Mouse (Mus musculus): ENCODE measurements around the gene Tmem87b. TPM values are rescaled to one million over a fixed set of nuclear protein-coding genes. Genes with fewer than 3 reads are reported as not detected.
A peak's percentile ranks its signal among the peaks of the same experiment; 100 is the strongest.

Tmem87b gene
- 29.5 and 31.4 TPM in 2 replicates for polyA plus RNA-seq (2015; fragmentation: Nextera tagmentation; extraction: Ambion mirVana)

- H3K27ac ChIP-seq = peak within 1 kb of the TSS; percentile 95
- peak within 1 kb of the TSS; percentile 73 for H3K4me2 ChIP-seq
- no peaks in the 10 kb centered on the region for H3K36me3 ChIP-seq
- peaks cover 15% of the 10 kb centered on the region for H3K4me1 ChIP-seq
- H3K9ac ChIP-seq = peak within 1 kb of the TSS; percentile 58
- ATAC-seq (ENCODE audit: borderline replicate concordance, extremely low read depth, low FRiP score, low TSS enrichment) = peak; percentile 91
- no peaks in the 10 kb centered on the region for H3K27me3 ChIP-seq
- H3K9me3 ChIP-seq = no peaks in the 10 kb centered on the region
- H3K4me3 ChIP-seq = peak within 1 kb of the TSS; percentile 72
- under 1% methylated on average over 58 of the region's 59 CpGs for WGBS
Measured at GRCm38 (mm10) chr2:128817786-128818681, at the start of gene Tmem87b. Gene Tmem87b (plus strand): TSS chr2:128818118.

DNA sequence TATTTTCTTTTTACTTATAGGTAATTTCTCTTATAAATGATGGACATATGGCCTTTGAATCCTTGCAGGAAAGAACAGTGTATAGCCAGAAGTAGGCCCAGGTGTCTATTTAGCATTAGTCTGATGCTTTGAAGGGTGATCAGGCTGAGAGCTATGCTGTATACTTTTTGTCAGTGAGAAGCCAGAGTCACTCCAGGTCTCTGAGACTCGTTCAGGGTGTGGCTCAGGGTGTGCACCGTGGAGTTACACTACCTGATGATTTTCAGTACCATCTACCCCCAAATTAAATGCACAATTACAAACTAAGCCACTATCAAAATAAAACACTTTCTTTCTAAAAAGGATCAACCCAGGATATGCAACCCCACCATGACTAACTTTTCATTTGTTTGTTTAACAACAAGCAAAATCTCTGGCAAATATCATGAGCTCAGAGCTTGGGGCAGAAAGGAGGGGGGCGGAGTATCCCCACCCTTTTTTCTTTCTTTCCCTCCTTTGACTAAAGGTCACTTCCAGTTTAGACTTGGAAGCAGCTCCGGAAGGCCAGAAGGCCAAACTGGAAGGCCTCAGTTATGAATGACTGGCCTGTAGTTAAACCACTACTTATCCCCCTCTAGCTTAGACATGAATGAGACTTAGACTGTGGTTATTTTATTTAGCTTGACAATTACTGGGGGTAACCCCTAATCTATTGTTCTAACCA, 49.2 kb upstream of the Tmem87b start:
- Histone ChIP-seq H3K9ac (no peak overlapping the region), H3K27me3 (no peaks in the 10 kb centered on the region), H3K4me2 (no peak overlapping the region), H3K4me1 (no peaks in the 10 kb centered on the region), H3K27ac (no peak overlapping the region), H3K36me3 (no peaks in the 10 kb centered on the region), H3K9me3 (no peaks in the 10 kb centered on the region), H3K4me3 (no peak overlapping the region)
- no peak for ATAC-seq (ENCODE audit: borderline replicate concordance, extremely low read depth, low FRiP score, low TSS enrichment)
- 68% methylated on average over 4 of the region's 4 CpGs for WGBS

DNA sequence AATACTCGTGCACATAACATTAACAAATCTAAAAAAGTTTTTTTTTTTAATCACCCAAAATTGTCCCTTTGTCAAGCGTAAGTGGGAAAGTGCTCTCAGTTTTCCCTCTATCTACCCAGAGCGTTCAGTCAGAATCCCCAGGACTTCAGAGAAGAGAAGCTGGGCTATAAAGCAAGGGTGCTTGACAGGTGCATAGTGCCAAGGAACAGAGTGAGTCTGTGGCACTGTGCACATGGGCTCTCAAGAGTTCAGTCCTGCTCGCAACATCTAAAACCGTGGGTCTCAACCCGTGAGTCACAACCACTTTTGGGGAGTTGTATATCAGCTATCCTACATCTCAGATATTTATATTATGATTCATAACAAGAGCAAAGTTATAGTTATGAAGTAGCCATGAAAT, 47.4 kb upstream of the Tmem87b start:
- Histone ChIP-seq H3K9me3 (no peaks in the 10 kb centered on the region), H3K27me3 (no peaks in the 10 kb centered on the region), H3K4me1 (no peaks in the 10 kb centered on the region), H3K9ac (no peak overlapping the region), H3K4me2 (no peak overlapping the region), H3K27ac (no peak overlapping the region), H3K36me3 (no peaks in the 10 kb centered on the region), H3K4me3 (no peak overlapping the region)
- WGBS = 84% methylated on average over 6 of the region's 6 CpGs
- no peak for ATAC-seq (ENCODE audit: borderline replicate concordance, extremely low read depth, low FRiP score, low TSS enrichment)

DNA sequence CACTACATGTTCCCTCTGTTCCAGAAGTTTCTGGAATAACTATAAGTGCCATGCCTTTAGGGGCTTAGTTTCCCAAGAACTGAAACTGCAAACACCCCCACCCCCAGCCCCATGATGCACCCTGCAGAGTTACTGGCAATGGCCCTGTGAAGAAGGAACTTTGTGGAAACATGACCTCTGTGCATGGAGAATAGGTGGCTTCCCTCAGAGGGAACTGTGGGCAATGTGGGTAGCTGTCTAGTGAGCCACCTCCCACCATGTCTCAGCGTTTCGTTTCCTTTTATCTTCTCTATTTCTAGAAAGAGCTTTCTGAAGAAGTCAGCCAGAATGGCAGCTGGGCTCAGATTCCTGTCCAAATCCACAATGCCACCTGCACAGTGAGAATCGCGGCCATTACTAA, 46.9 kb upstream of the Tmem87b start:
- no peaks in the 10 kb centered on the region for H3K4me1 ChIP-seq
- H3K4me3 ChIP-seq = no peak overlapping the region
- H3K4me2 ChIP-seq = no peak overlapping the region
- WGBS = 90% methylated on average over 4 of the region's 4 CpGs
- no peaks in the 10 kb centered on the region for H3K27me3 ChIP-seq
- no peaks in the 10 kb centered on the region for H3K9me3 ChIP-seq
- ATAC-seq (ENCODE audit: borderline replicate concordance, extremely low read depth, low FRiP score, low TSS enrichment) = no peak
- no peak overlapping the region for H3K27ac ChIP-seq
- H3K36me3 ChIP-seq = no peaks in the 10 kb centered on the region
- no peak overlapping the region for H3K9ac ChIP-seq

DNA sequence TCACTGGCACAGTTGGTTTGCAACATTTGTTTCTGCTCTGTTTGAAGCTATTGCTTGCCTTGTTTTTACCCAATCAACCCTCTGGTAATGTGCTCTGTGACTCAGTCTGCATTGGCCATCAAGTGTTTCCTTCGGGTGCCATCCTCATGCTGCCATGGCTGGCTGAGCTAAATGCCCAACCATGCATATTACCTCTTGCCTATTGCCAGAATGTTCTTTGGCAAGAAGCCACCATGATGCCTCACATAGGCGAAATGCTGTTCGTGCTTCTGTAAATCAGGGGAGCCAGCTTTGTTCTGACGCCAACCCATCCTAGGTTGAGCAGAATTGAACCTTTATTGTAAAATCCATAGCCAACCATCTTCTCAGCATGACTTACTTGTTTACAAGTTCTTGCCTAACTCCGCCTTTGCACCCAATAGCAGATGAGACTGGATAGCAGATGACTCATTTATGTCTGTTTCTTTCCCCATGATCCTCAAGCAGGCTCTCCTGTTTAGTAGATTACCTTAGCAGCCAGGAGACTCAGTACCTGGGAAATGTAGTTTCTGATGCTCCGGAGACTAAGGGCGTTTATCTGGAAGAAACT, 46.1 kb upstream of the Tmem87b start:
- no peak for ATAC-seq (ENCODE audit: borderline replicate concordance, extremely low read depth, low FRiP score, low TSS enrichment)
- Histone ChIP-seq H3K4me1 (no peaks in the 10 kb centered on the region), H3K4me2 (no peak overlapping the region), H3K27ac (no peak overlapping the region), H3K9me3 (no peaks in the 10 kb centered on the region), H3K4me3 (no peak overlapping the region), H3K36me3 (no peaks in the 10 kb centered on the region), H3K9ac (no peak overlapping the region), H3K27me3 (no peaks in the 10 kb centered on the region)
- 93% methylated on average over 7 of the region's 7 CpGs for WGBS

DNA sequence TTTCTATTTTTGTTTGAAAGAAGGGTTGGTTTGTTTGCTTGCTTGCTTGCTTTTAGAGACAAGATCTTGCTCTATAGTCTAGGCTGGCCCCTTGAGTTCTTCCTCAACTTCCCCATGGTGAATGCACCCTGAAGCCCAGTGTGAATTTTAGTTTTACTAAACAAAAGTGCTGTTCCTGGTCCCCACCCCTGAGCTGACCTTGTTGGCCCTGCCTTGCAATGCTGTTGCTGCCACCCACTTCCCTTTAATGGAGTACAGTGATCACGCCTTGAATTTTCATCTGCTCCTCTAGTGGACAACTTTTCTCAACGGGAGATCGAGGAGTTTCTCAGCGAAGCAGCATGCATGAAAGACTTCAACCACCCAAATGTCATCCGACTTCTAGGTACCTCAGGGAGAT, 35.7 kb upstream of the Tmem87b start:
- H3K4me2 ChIP-seq = no peak overlapping the region
- 90% methylated on average over 5 of the region's 5 CpGs for WGBS
- H3K4me3 ChIP-seq = no peak overlapping the region
- no peaks in the 10 kb centered on the region for H3K27me3 ChIP-seq
- H3K9me3 ChIP-seq = no peaks in the 10 kb centered on the region
- no peak overlapping the region for H3K27ac ChIP-seq
- no peak overlapping the region for H3K9ac ChIP-seq
- no peaks in the 10 kb centered on the region for H3K4me1 ChIP-seq
- H3K36me3 ChIP-seq = 0 out of 2 replicates have a peak, but pooled peaks cover 3% of the 10 kb centered on the region
- no peak for ATAC-seq (ENCODE audit: borderline replicate concordance, extremely low read depth, low FRiP score, low TSS enrichment)

DNA sequence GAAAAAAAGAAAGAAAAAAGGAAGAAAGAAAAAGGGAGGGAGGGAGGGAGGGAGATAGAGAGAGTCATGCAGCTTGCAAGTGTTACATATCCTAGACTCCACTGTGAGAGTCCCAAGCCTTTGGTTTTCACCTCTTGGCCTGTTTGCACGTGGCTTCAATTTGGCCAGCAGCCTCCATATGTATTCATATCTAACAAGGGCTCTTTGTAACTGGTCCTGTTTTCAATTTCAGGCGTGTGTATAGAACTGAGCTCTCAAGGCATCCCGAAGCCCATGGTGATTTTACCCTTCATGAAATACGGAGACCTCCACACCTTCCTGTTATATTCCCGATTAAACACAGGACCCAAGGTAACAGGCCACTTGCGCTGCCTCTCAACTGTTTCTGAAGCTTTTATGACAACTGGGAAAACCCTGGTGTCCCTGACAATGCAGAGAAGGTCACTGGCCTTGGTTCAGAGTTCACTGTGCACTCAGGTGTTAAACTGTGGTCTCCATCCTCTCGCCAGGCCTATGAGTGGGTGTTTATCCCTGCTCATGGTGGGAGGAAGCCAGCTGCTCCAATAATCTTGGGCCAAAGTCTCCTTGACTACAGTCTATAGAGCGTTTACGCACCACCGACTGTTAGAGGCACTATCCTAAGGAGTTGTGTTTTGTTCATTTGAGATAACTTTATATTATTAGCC, 34.1 kb upstream of the Tmem87b start:
- no peak for ATAC-seq (ENCODE audit: borderline replicate concordance, extremely low read depth, low FRiP score, low TSS enrichment)
- H3K4me1 ChIP-seq = no peaks in the 10 kb centered on the region
- no peaks in the 10 kb centered on the region for H3K27me3 ChIP-seq
- H3K36me3 ChIP-seq = 0 out of 2 replicates have a peak, but pooled peaks cover 3% of the 10 kb centered on the region
- no peak overlapping the region for H3K9ac ChIP-seq
- 86% methylated on average over 10 of the region's 10 CpGs for WGBS
- H3K4me2 ChIP-seq = no peak overlapping the region
- no peaks in the 10 kb centered on the region for H3K9me3 ChIP-seq
- no peak overlapping the region for H3K4me3 ChIP-seq
- no peak overlapping the region for H3K27ac ChIP-seq

DNA sequence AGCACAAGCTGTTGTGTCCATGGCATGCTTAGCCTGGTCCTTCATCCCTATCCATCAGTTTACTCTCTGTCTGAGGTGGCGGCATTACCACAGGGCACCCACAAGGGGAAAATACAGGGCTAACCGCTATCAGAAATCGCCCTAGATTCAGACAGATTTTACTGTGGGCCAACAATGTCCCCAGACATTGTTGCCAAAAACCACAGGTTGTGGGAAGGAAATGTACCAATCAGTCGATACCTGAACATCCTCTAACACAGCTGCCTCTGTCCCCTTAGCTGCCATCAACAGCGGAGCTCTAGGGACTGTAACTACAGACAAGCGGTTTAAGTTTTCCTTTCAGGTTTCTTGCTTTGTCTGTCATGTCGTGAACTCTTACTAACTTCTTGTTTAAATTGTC, 33.1 kb upstream of the Tmem87b start:
- WGBS = 90% methylated on average over 7 of the region's 7 CpGs
- ATAC-seq (ENCODE audit: borderline replicate concordance, extremely low read depth, low FRiP score, low TSS enrichment) = no peak

GRCm38 (mm10) chr2:128786341-128786740, 31.6 kb upstream of the Tmem87b start:
- Histone ChIP-seq H3K36me3 (0 out of 2 replicates have a peak, but pooled peaks cover 3% of the 10 kb centered on the region), H3K9me3 (no peaks in the 10 kb centered on the region), H3K27ac (no peak overlapping the region), H3K27me3 (no peaks in the 10 kb centered on the region), H3K4me3 (no peak overlapping the region), H3K4me1 (no peaks in the 10 kb centered on the region), H3K9ac (no peak overlapping the region), H3K4me2 (no peak overlapping the region)
- WGBS = 75% methylated on average over 5 of the region's 5 CpGs
- no peak for ATAC-seq (ENCODE audit: borderline replicate concordance, extremely low read depth, low FRiP score, low TSS enrichment)

More for the DNA sequence above, 33.1 kb upstream of the Tmem87b start:
- H3K4me2 ChIP-seq = no peak overlapping the region
- H3K4me3 ChIP-seq = no peak overlapping the region
- 0 out of 2 replicates have a peak, but pooled peaks cover 3% of the 10 kb centered on the region for H3K36me3 ChIP-seq
- H3K27ac ChIP-seq = no peak overlapping the region
- no peaks in the 10 kb centered on the region for H3K27me3 ChIP-seq
- H3K9me3 ChIP-seq = no peaks in the 10 kb centered on the region
- H3K9ac ChIP-seq = no peak overlapping the region
- no peaks in the 10 kb centered on the region for H3K4me1 ChIP-seq

DNA sequence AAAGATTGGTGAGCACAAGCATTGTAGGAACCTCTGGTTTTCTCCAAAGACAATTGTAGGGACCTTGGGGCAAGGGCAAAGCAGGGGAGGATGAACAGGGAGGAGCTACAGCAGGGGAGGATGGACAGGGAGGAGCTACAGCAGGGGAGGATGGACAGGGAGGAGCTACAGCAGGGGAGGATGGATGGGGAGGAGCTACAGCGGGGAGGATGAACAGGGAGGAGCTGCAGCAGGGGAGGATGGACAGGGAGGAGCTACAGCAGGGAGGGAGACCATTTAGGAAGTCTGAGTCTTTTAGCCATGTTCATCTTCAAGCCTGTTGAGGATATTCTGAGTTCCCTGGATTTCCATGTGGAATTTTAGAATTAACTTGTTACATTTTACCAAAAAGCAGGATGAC, 31.1 kb upstream of the Tmem87b start:
- H3K9me3 ChIP-seq = no peaks in the 10 kb centered on the region
- H3K27me3 ChIP-seq = no peaks in the 10 kb centered on the region
- no peaks in the 10 kb centered on the region for H3K4me1 ChIP-seq
- no peak for ATAC-seq (ENCODE audit: borderline replicate concordance, extremely low read depth, low FRiP score, low TSS enrichment)
- H3K4me2 ChIP-seq = no peak overlapping the region
- H3K36me3 ChIP-seq = 0 out of 2 replicates have a peak, but pooled peaks cover 3% of the 10 kb centered on the region
- WGBS = 55% methylated on average over 1 of the region's 1 CpGs
- no peak overlapping the region for H3K27ac ChIP-seq
- H3K9ac ChIP-seq = no peak overlapping the region
- no peak overlapping the region for H3K4me3 ChIP-seq

DNA sequence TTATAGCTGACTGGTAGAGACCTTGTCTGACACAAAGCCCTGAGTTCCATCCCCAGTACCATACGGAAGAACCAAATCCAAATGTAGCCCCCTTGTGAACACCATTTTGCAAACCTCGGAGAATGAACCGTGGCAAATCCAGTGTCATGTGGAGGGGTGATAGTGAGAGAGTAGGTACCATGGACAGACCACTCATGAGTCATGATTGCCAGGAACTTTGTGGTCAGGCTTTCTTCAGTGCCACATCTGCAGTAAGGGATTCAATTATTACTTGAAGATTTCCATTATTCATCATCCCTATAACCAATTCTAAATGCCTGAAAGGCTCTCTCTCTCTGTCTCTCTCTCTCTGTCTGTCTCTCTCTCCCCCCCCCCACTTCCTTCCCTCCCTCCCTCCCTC, 30.1 kb upstream of the Tmem87b start:
- WGBS = 83% methylated on average over 3 of the region's 3 CpGs
- ATAC-seq (ENCODE audit: borderline replicate concordance, extremely low read depth, low FRiP score, low TSS enrichment) = no peak
- Histone ChIP-seq H3K9me3 (no peaks in the 10 kb centered on the region), H3K4me3 (no peak overlapping the region), H3K36me3 (0 out of 2 replicates have a peak, but pooled peaks cover 3% of the 10 kb centered on the region), H3K27me3 (no peaks in the 10 kb centered on the region), H3K27ac (no peak overlapping the region), H3K4me1 (no peaks in the 10 kb centered on the region), H3K4me2 (no peak overlapping the region), H3K9ac (no peak overlapping the region)

Data from lung, embryonic 15.5 days (tissue).